10 mouse cellular contexts compared by ENCODE assay signal in the genomic region with DNA sequence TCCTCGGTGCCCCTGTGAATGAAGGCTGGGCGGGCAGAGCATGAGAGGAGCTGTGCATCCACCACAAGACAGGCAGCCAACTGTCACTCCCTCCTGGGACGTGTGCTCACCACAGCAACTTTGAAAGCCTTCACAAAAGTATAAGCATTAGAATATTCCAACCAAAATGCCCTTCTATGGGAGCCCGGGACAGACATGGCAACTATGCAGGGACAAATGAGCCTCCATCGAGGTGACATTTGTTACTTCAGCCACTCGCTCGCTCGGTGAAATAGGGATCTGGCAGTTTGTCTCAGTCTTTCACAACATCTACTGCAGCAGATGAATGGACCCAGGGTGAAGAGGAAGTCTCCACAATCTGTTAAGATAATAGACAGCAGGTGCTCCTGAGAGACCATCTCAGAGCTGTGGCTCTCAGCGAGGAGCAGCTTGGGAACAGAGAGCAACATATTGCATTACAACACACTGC. TPM values are rescaled to one million over a fixed set of nuclear protein-coding genes. Genes with fewer than 3 reads are reported as not detected.
DNase-seq lines count a peak whose midpoint lies in the region; ATAC-seq and TF ChIP-seq lines count a peak whose summit lies in the region.
"Had no signal": no experiment of that assay in that cellular context is flagged by ENCODE, and none has a peak within 500 bp of the region (broad histone marks: within the 10 kb centered on the region; RNA-seq: fewer than 3 reads in every experiment).

No protein-coding gene starts in this region.

- H3K27me3 ChIP-seq in neural tube, embryonic 13.5 days: no peaks in the 10 kb centered on the region

- TF ChIP-seq POLR2A in lung, adult 2 months (IDR thresholded peaks at IDR 0.05; ENCODE audit: borderline replicate concordance, extremely low read depth, low read depth, low read length): no peak

- 54% methylated on average over 9 of the region's 9 CpGs for WGBS in neural tube, embryonic 13.5 days
- 76% methylated on average over 9 of the region's 9 CpGs for WGBS in lung, adult 2 months

- H3K4me3 ChIP-seq in neural tube, embryonic 13.5 days: no peak overlapping the region
- H3K4me3 ChIP-seq in lung, adult 2 months (replicated peaks; ENCODE audit: extremely low read depth, low read depth, low read length): no peak overlapping the region

- no peaks in the 10 kb centered on the region for H3K9me3 ChIP-seq in neural tube, embryonic 13.5 days

- H3K36me3 ChIP-seq in neural tube, embryonic 13.5 days: peaks cover 68% of the 10 kb centered on the region

- TF ChIP-seq CTCF in lung, adult 2 months (IDR thresholded peaks at IDR 0.05; ENCODE audit: insufficient read depth, low read length): no peak

- ATAC-seq in common myeloid progenitor, adult 5-6 weeks (replicated peaks; ENCODE audit: low read depth, poor library complexity, severe bottlenecking): peak; percentile 72
- ATAC-seq in neural tube, embryonic 13.5 days (ENCODE audit: low read depth): no peak; the same call in 1 of the 2 replicates

- no peak overlapping the region for H3K9ac ChIP-seq in neural tube, embryonic 13.5 days

- peaks cover 17% of the 10 kb centered on the region for H3K4me1 ChIP-seq in neural tube, embryonic 13.5 days (replicated peaks)
- H3K4me1 ChIP-seq in lung, adult 2 months (ENCODE audit: control insufficient read depth, insufficient read depth, low read length): no peaks in the 10 kb centered on the region

- DNase-seq in left cerebral cortex, postnatal 4 days: peak; percentile 46
- DNase-seq in left cerebral cortex, adult 18-20 months (ENCODE audit: low spot score in 2 of 2): no peak
- peak; percentile 33 to 78 for DNase-seq in layer of hippocampus, adult 18-20 months (ENCODE audit: low spot score in 2 of 2)
- no peak for DNase-seq in lung, adult 2 months
- no peak for DNase-seq in embryo, embryonic 11 days
- no peak for DNase-seq in urinary bladder, postnatal 25 days (ENCODE audit: low spot score)
- DNase-seq: adrenal gland, postnatal 36 days; gastrocnemius, postnatal 14 days had no signal

- intact Hi-C loops in left cerebral cortex, postnatal 4 days (cut with DNase I): no loop called here

- H3K4me2 ChIP-seq in neural tube, embryonic 13.5 days: no peak overlapping the region

- 0 out of 2 replicates have a peak overlapping the region, but pooled peaks have one; percentile 2 for H3K27ac ChIP-seq in neural tube, embryonic 13.5 days (replicated peaks)

RNA-seq across cellular contexts. Expression of a gene that starts 10.7 kb away (rescaled TPM):
- total RNA-seq in left cerebral cortex, postnatal 4 days (2021): 10 to 100 TPM; 68.3 to 77.1 TPM
- 10 to 100 TPM; 52.4 to 59.1 TPM for total RNA-seq in left cerebral cortex, adult 18-20 months (2021)
- total RNA-seq in common myeloid progenitor, adult 5-6 weeks (2017): 138 and 180 TPM in 2 replicates
- 10 to 100 TPM; 51.5 to 51.7 TPM for total RNA-seq in layer of hippocampus, adult 18-20 months (2021)
- 165 and 170 TPM in 2 replicates for polyA plus RNA-seq in neural tube, embryonic 13.5 days (2015; fragmentation: Nextera tagmentation; extraction: Ambion mirVana)
- 4.2 and 8.5 TPM in 2 replicates for polyA plus RNA-seq in lung, adult 2 months (2012; rRNA removed)

Comparison
In these comparisons a context has a peak if more than half of its experiments do, and no peak if none do; other contexts are left out.
1. DNase-seq: peak in left cerebral cortex, postnatal 4 days (single experiment) and layer of hippocampus, adult 18-20 months (2 of 2); none in left cerebral cortex, adult 18-20 months (0 of 2), lung, adult 2 months (single experiment), embryo, embryonic 11 days (single experiment) and urinary bladder, postnatal 25 days (single experiment).